Mouse (Mus musculus): ENCODE measurements around the gene Gm20388. TPM values are rescaled to one million over a fixed set of nuclear protein-coding genes. Genes with fewer than 3 reads are reported as not detected.
A peak's percentile ranks its signal among the peaks of the same experiment; 100 is the strongest.

The Gm20388 gene
- polyA plus RNA-seq, 1 experiment from 2014 or later, result not detected

- Histone ChIP-seq H3K9me3 (peaks cover 4% of the 10 kb centered on the region; the same call in 1 of the 2 replicates), H3K9ac (no peak overlapping the region), H3K4me2 (no peak overlapping the region), H3K4me1 (peaks cover 19% of the 10 kb centered on the region), H3K27me3 (peaks cover 9% of the 10 kb centered on the region), H3K4me3 (no peak overlapping the region), H3K36me3 (no peaks in the 10 kb centered on the region), H3K27ac (peak overlapping the region; percentile 81; the same call in 1 of the 2 replicates)
- 96% methylated on average over 7 of the region's 7 CpGs for WGBS
- ATAC-seq (ENCODE audit: insufficient number of reproducible peaks, insufficient read depth, low FRiP score, low TSS enrichment, low read depth), result no peak
Measured at GRCm38 (mm10) chr8:121335684-121336083, 1425.0 kb downstream of the Gm20388 start.

DNA sequence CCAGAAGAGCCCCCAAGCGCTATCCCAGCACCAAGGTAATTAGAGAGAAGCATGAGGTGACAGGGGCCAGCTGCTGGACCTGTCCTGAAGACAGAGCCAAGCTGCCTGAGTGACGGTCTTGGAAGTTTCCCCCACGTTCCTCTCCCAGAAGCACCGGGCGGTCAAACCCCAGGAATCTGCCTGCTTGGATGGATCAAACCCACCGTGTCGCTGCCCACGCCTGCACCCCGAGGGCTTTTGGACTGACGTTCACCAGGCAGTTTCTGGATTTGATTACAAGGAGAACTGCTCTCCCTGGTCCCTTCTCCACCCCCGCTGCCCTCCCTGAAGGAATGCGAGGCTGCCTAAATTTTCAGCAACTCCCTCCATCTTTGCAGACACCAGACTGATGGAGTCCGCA, 1432.3 kb downstream of the Gm20388 start:
- Histone ChIP-seq H3K36me3 (no peaks in the 10 kb centered on the region), H3K4me2 (peak overlapping the region; percentile 20), H3K4me3 (no peak overlapping the region), H3K27ac (peak overlapping the region; percentile 35; the same call in 1 of the 2 replicates), H3K9ac (peak overlapping the region; percentile 27; the same call in 1 of the 2 replicates), H3K9me3 (no peaks in the 10 kb centered on the region), H3K4me1 (peaks cover 36% of the 10 kb centered on the region), H3K27me3 (0 out of 2 replicates have a peak, but pooled peaks cover 10% of the 10 kb centered on the region)
- ATAC-seq (ENCODE audit: insufficient number of reproducible peaks, insufficient read depth, low FRiP score, low TSS enrichment, low read depth), result no peak
- WGBS, result 12% methylated on average over 13 of the region's 13 CpGs

DNA sequence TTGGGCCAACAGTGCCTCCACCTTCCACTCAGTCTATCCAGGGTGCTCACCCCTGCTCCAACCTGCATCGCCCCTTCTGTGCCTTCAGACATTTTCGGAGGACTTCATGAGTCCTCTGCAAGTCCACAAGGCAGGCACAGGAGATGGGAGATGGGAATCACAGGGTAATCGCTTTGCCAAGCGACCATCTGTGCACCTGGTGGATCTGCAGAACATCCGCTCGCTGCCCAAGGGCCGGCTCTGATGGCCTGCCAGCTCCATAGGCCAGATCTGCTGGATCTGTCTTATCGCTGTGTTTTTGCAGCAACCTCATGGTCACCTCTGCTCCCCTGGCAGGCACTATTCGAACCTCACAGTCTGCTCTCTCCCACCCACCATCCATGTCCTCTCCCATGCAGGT, 1433.8 kb downstream of the Gm20388 start:
- H3K4me3 ChIP-seq, result no peak overlapping the region
- 93% methylated on average over 9 of the region's 9 CpGs for WGBS
- no peak overlapping the region for H3K4me2 ChIP-seq
- peaks cover 13% of the 10 kb centered on the region; the same call in 1 of the 2 replicates for H3K27me3 ChIP-seq
- H3K9ac ChIP-seq, result no peak overlapping the region
- no peaks in the 10 kb centered on the region for H3K36me3 ChIP-seq
- H3K27ac ChIP-seq, result no peak overlapping the region
- ATAC-seq (ENCODE audit: insufficient number of reproducible peaks, insufficient read depth, low FRiP score, low TSS enrichment, low read depth), result no peak
- peaks cover 42% of the 10 kb centered on the region for H3K4me1 ChIP-seq
- no peaks in the 10 kb centered on the region for H3K9me3 ChIP-seq

DNA sequence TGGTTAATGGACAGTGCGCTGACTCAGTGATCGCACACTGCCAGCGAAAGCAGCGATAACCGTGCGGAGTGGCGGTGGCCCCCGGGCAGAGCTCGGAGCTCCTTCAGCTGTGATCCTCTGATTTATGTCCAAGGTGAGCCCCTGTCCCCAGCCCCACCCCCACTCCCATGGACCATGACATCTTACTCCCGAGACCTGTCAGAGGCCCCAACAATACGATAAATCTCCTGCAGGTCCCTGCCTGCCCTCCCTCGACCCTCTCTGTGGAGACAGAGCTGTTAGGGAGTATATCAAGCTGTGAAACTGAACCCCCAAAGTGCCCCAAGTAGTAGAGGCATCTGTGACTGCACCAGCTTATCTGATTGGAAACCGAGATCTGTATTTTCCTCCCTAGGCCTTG, 1435.5 kb downstream of the Gm20388 start:
- ATAC-seq (ENCODE audit: insufficient number of reproducible peaks, insufficient read depth, low FRiP score, low TSS enrichment, low read depth), result no peak
- Histone ChIP-seq H3K9ac (no peak overlapping the region), H3K27ac (no peak overlapping the region), H3K4me1 (peaks cover 42% of the 10 kb centered on the region), H3K27me3 (peaks cover 15% of the 10 kb centered on the region; the same call in 1 of the 2 replicates), H3K9me3 (no peaks in the 10 kb centered on the region), H3K4me2 (no peak overlapping the region), H3K36me3 (no peaks in the 10 kb centered on the region), H3K4me3 (no peak overlapping the region)
- 75% methylated on average over 13 of the region's 13 CpGs for WGBS

GRCm38 (mm10) chr8:121346862-121347261, 1436.2 kb downstream of the Gm20388 start:
- WGBS, result 61% methylated on average over 9 of the region's 9 CpGs
- no peak overlapping the region for H3K9ac ChIP-seq
- H3K4me2 ChIP-seq, result no peak overlapping the region
- peaks cover 40% of the 10 kb centered on the region for H3K4me1 ChIP-seq
- H3K27me3 ChIP-seq, result peaks cover 22% of the 10 kb centered on the region
- no peak overlapping the region for H3K27ac ChIP-seq
- no peaks in the 10 kb centered on the region for H3K36me3 ChIP-seq
- no peaks in the 10 kb centered on the region for H3K9me3 ChIP-seq
- ATAC-seq (ENCODE audit: insufficient number of reproducible peaks, insufficient read depth, low FRiP score, low TSS enrichment, low read depth), result no peak
- H3K4me3 ChIP-seq, result no peak overlapping the region

- Histone ChIP-seq H3K36me3 (no peaks in the 10 kb centered on the region), H3K9ac (no peak overlapping the region), H3K4me3 (no peak overlapping the region), H3K27me3 (peaks cover 33% of the 10 kb centered on the region), H3K4me1 (peaks cover 19% of the 10 kb centered on the region), H3K27ac (no peak overlapping the region), H3K9me3 (no peaks in the 10 kb centered on the region), H3K4me2 (no peak overlapping the region)
- no peak for ATAC-seq (ENCODE audit: insufficient number of reproducible peaks, insufficient read depth, low FRiP score, low TSS enrichment, low read depth)
- WGBS, result 24% methylated on average over 4 of the region's 4 CpGs
Measured at GRCm38 (mm10) chr8:121348998-121349397, 1438.4 kb downstream of the Gm20388 start.

- WGBS, result 59% methylated on average over 9 of the region's 9 CpGs
- ATAC-seq (ENCODE audit: insufficient number of reproducible peaks, insufficient read depth, low FRiP score, low TSS enrichment, low read depth), result no peak
- Histone ChIP-seq H3K4me1 (peaks cover 17% of the 10 kb centered on the region), H3K4me2 (no peak overlapping the region), H3K9me3 (no peaks in the 10 kb centered on the region), H3K27me3 (peaks cover 27% of the 10 kb centered on the region), H3K9ac (no peak overlapping the region), H3K27ac (no peak overlapping the region), H3K36me3 (no peaks in the 10 kb centered on the region), H3K4me3 (no peak overlapping the region)
Measured at GRCm38 (mm10) chr8:121350803-121351202, 1440.2 kb downstream of the Gm20388 start.

- H3K36me3 ChIP-seq, result no peaks in the 10 kb centered on the region
- ATAC-seq (ENCODE audit: insufficient number of reproducible peaks, insufficient read depth, low FRiP score, low TSS enrichment, low read depth), result no peak
- no peak overlapping the region for H3K4me3 ChIP-seq
- H3K27me3 ChIP-seq, result peaks cover 40% of the 10 kb centered on the region
- no peak overlapping the region for H3K27ac ChIP-seq
- H3K4me2 ChIP-seq, result no peak overlapping the region
- peaks cover 14% of the 10 kb centered on the region for H3K4me1 ChIP-seq
- no peak overlapping the region for H3K9ac ChIP-seq
- H3K9me3 ChIP-seq, result no peaks in the 10 kb centered on the region
- 80% methylated on average over 10 of the region's 10 CpGs for WGBS
Measured at GRCm38 (mm10) chr8:121354844-121355243, 1444.2 kb downstream of the Gm20388 start.

GRCm38 (mm10) chr8:121357451-121357850, 1446.8 kb downstream of the Gm20388 start:
- no peak overlapping the region for H3K27ac ChIP-seq
- no peak overlapping the region for H3K4me3 ChIP-seq
- H3K4me1 ChIP-seq, result peaks cover 24% of the 10 kb centered on the region
- peaks cover 52% of the 10 kb centered on the region for H3K27me3 ChIP-seq
- WGBS, result 94% methylated on average over 4 of the region's 4 CpGs
- no peak overlapping the region for H3K9ac ChIP-seq
- H3K36me3 ChIP-seq, result no peaks in the 10 kb centered on the region
- H3K9me3 ChIP-seq, result no peaks in the 10 kb centered on the region
- no peak for ATAC-seq (ENCODE audit: insufficient number of reproducible peaks, insufficient read depth, low FRiP score, low TSS enrichment, low read depth)
- H3K4me2 ChIP-seq, result no peak overlapping the region

DNA sequence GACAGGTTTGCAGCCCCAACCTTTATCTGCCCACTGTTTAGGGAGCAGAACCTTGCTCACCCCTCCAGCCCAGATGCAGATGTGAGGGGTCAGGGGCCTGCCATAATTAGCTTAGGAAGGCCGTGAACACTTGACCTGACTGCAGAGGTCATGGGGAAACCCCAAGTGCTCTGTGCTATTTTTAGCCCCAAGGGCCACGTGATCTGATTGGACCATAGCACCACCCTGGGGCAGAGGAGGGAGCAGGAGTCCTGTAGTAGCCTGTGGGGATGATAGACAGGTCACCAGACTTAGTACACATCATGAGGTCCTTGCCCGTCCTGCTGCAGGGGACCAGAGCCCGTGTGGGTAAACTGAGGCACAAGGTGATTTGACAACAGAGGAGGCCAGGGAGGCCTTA, 1448.0 kb downstream of the Gm20388 start:
- Histone ChIP-seq H3K27ac (peak overlapping the region; percentile 29; the same call in 1 of the 2 replicates), H3K4me1 (peaks cover 24% of the 10 kb centered on the region), H3K9ac (peak overlapping the region; percentile 4; the same call in 1 of the 2 replicates), H3K4me3 (no peak overlapping the region), H3K4me2 (no peak overlapping the region), H3K36me3 (no peaks in the 10 kb centered on the region), H3K9me3 (0 out of 2 replicates have a peak, but pooled peaks cover 2% of the 10 kb centered on the region), H3K27me3 (peaks cover 47% of the 10 kb centered on the region)
- 34% methylated on average over 4 of the region's 4 CpGs for WGBS
- no peak for ATAC-seq (ENCODE audit: insufficient number of reproducible peaks, insufficient read depth, low FRiP score, low TSS enrichment, low read depth)

GRCm38 (mm10) chr8:121359131-121359981, 1448.7 kb downstream of the Gm20388 start:
- WGBS, result 7% methylated on average over 20 of the region's 20 CpGs
- peaks cover 24% of the 10 kb centered on the region for H3K4me1 ChIP-seq
- no peaks in the 10 kb centered on the region for H3K36me3 ChIP-seq
- ATAC-seq (ENCODE audit: insufficient number of reproducible peaks, insufficient read depth, low FRiP score, low TSS enrichment, low read depth), result no peak
- peak overlapping the region; percentile 4; the same call in 1 of the 2 replicates for H3K9ac ChIP-seq
- H3K4me2 ChIP-seq, result 0 out of 2 replicates have a peak overlapping the region, but pooled peaks have one; percentile 1
- H3K9me3 ChIP-seq, result 0 out of 2 replicates have a peak, but pooled peaks cover 2% of the 10 kb centered on the region
- H3K27ac ChIP-seq, result peak overlapping the region; percentile 29
- H3K4me3 ChIP-seq, result no peak overlapping the region
- H3K27me3 ChIP-seq, result peaks cover 48% of the 10 kb centered on the region

GRCm38 (mm10) chr8:121360001-121360400, 1449.4 kb downstream of the Gm20388 start:
- ATAC-seq (ENCODE audit: insufficient number of reproducible peaks, insufficient read depth, low FRiP score, low TSS enrichment, low read depth), result no peak
- Histone ChIP-seq H3K27ac (no peak overlapping the region), H3K27me3 (peaks cover 53% of the 10 kb centered on the region), H3K4me1 (peaks cover 24% of the 10 kb centered on the region), H3K9ac (no peak overlapping the region), H3K4me2 (no peak overlapping the region), H3K36me3 (no peaks in the 10 kb centered on the region), H3K9me3 (0 out of 2 replicates have a peak, but pooled peaks cover 2% of the 10 kb centered on the region), H3K4me3 (no peak overlapping the region)
- 48% methylated on average over 6 of the region's 6 CpGs for WGBS
